Mouse (Mus musculus) embryonic facial prominence, embryonic 11.5 days (tissue): Measurements from ENCODE around the gene Rnf215. TPM values are rescaled to one million over a fixed set of nuclear protein-coding genes. Genes with fewer than 3 reads are reported as not detected.

ENCODE experiments used
- ATAC-seq: fragments of 200-750 bp; cut with Nextera tagmentation; replicated peaks from 2 replicates; pipeline ENCODE4 v1.8.0; 2017; ENCODE audit warnings: low read depth; ENCODE audit not compliant: insufficient number of reproducible peaks, low FRiP score, low TSS enrichment
- DNase-seq: peaks from one replicate; pipeline ENCODE4 v3.0.0-alpha.2; 2015; ENCODE audit warnings: low spot score
- H3K27ac ChIP-seq: fragments of 300-500 bp; sonication (generic); replicated peaks from 2 replicates; pipeline ENCODE4 v1.5.1; 2014; ENCODE audit warnings: mild to moderate bottlenecking, low read depth, low read length, control low read depth
- H3K27me3 ChIP-seq: fragments of 300-500 bp; sonication (generic); 2 replicates; pipeline ENCODE4 v1.6.1; 2014; ENCODE audit warnings: mild to moderate bottlenecking, low read length, moderate library complexity, mixed read lengths; ENCODE audit not compliant: control insufficient read depth, insufficient read depth
- H3K36me3 ChIP-seq: fragments of 300-500 bp; sonication (generic); replicated peaks from 2 replicates; pipeline ENCODE4 v1.6.1; 2014; ENCODE audit warnings: low read depth, mild to moderate bottlenecking, low read length, moderate library complexity, mixed read lengths; ENCODE audit not compliant: control insufficient read depth, insufficient read depth
- H3K4me1 ChIP-seq: fragments of 300-500 bp; sonication (generic); 2 replicates; pipeline ENCODE4 v1.6.1; 2014; ENCODE audit warnings: low read length, mixed read lengths; ENCODE audit not compliant: control insufficient read depth, insufficient read depth
- H3K4me2 ChIP-seq: fragments of 300-500 bp; sonication (generic); 2 replicates; pipeline ENCODE4 v1.6.1; 2014; ENCODE audit warnings: low read depth, mild to moderate bottlenecking, control low read depth, low read length, moderate library complexity
- H3K4me3 ChIP-seq: fragments of 300-500 bp; sonication (generic); 2 replicates; pipeline ENCODE4 v1.5.1; 2014; ENCODE audit warnings: low read depth, low read length, control low read depth
- H3K9ac ChIP-seq: fragments of 300-500 bp; sonication (generic); replicated peaks from 2 replicates; pipeline ENCODE4 v1.6.1; 2014; ENCODE audit warnings: mild to moderate bottlenecking, control low read depth, low read length
- H3K9me3 ChIP-seq: fragments of 300-500 bp; sonication (generic); replicated peaks from 2 replicates; pipeline ENCODE4 v1.6.1; 2016; ENCODE audit warnings: mild to moderate bottlenecking, low read length, inconsistent platforms, mixed read lengths; ENCODE audit not compliant: control insufficient read depth
- WGBS: fragments of 180-500 bp; shearing (Covaris S2); extraction: QIAGEN DNeasy Blood & Tissue Kit; methylation state at CpG from one replicate; pipeline ENCODE4 v1.1.7; 2014; 5-methylcytosine and 5-hydroxymethylcytosine counted together
- microRNA-seq: library from miRNA; unstranded; fragments of <30 nt; microRNA quantifications from one replicate; pipeline ENCODE4, GENCODE M21; 2016; ENCODE audit warnings: borderline number of aligned reads
- polyA plus RNA-seq: library from polyadenylated mRNA; unstranded; fragments of >200 nt; fragmentation: Nextera tagmentation; extraction: Ambion mirVana; gene quantifications from 2 replicates; pipeline ENCODE4 v1.2.1, GENCODE M21; 2014

Gene Rnf215
- polyA plus RNA-seq, 1 experiment from 2014 or later = 26.4 TPM

- Histone ChIP-seq H3K9ac (no peak overlapping the region), H3K4me1 (no peaks in the 10 kb centered on the region; the same call in none of the 2 replicates), H3K36me3 (no peaks in the 10 kb centered on the region), H3K4me3 (no peak overlapping the region), H3K27ac (no peak overlapping the region), H3K4me2 (no peak overlapping the region), H3K27me3 (no peaks in the 10 kb centered on the region), H3K9me3 (no peaks in the 10 kb centered on the region)
- ATAC-seq (no peak), DNase-seq (no peak)
- whole genome bisulfite sequencing = 75% methylated on average over 3 of the region's 3 CpGs
Measured at GRCm38 (mm10) chr11:4190677-4191076, 55.7 kb downstream of the Rnf215 start.

Small RNA genes lying within 50 kb of the gene (microRNA-seq; reads per million reads assigned to microRNA genes)
- 9.9 reads per million, percentile 11 among the genes with 10 or more reads in this experiment for gene Mir3060

Other genes with a start within 250 kb of the Rnf215 start
- 0.21 TPM in 2 replicates for gene 4921536K21Rik, start 240.1 kb upstream of the Rnf215 start, polyA plus RNA-seq
- gene Dusp18, start 240.0 kb upstream of the Rnf215 start, polyA plus RNA-seq = 13.2 and 13.9 TPM in 2 replicates
- gene Slc35e4, start 220.5 kb upstream of the Rnf215 start, polyA plus RNA-seq = 2.0 and 2.1 TPM in 2 replicates
- 31.0 and 33.8 TPM in 2 replicates for gene Tcn2, start 203.0 kb upstream of the Rnf215 start, polyA plus RNA-seq
- gene Pes1, start 171.2 kb upstream of the Rnf215 start, polyA plus RNA-seq = 78.9 and 81.2 TPM in 2 replicates
- 0.18 TPM in 1 of 2 replicates, not detected in the other for gene 4930556J24Rik, start 158.4 kb upstream of the Rnf215 start, polyA plus RNA-seq
- 0.63 and 0.99 TPM in 2 replicates for gene Gal3st1, start 151.6 kb upstream of the Rnf215 start, polyA plus RNA-seq
- gene Sec14l4, start 103.7 kb upstream of the Rnf215 start, polyA plus RNA-seq = not detected in 2 replicates
- not detected in 2 replicates for gene Sec14l3, start 70.4 kb upstream of the Rnf215 start, polyA plus RNA-seq
- gene Mtfp1, start 39.8 kb upstream of the Rnf215 start, polyA plus RNA-seq = 6.7 and 8.7 TPM in 2 replicates
- gene Sec14l2, start 11.8 kb upstream of the Rnf215 start, polyA plus RNA-seq = 1.3 and 1.5 TPM in 2 replicates
- gene Ccdc157, start 25.1 kb downstream of the Rnf215 start, polyA plus RNA-seq = 3.5 and 3.6 TPM in 2 replicates
- gene Sf3a1, start 25.1 kb downstream of the Rnf215 start, polyA plus RNA-seq = 82.7 and 84.6 TPM in 2 replicates
- gene Tbc1d10a, start 51.6 kb downstream of the Rnf215 start, polyA plus RNA-seq = 15.9 and 18.1 TPM in 2 replicates
- 1.7 and 2.3 TPM in 2 replicates for gene Castor1, start 83.0 kb downstream of the Rnf215 start, polyA plus RNA-seq
- not detected in 2 replicates for gene Osm, start 101.2 kb downstream of the Rnf215 start, polyA plus RNA-seq
- gene Lif, start 122.4 kb downstream of the Rnf215 start, polyA plus RNA-seq = 0.07 and 0.14 TPM in 2 replicates